Mouse (Mus musculus) heart, adult 2 months (tissue): ENCODE results near the gene Gpr4.

Experiments used
- CTCF ChIP-seq: fragments of 200-600 bp; IDR thresholded peaks from 2 replicates; pipeline ENCODE4 v1.8.1; 2022; ENCODE audit warnings: antibody characterized with exemption, mild to moderate bottlenecking, moderate library complexity
- POLR2A ChIP-seq: fragments of 200-500 bp; IDR thresholded peaks from 2 replicates; pipeline ENCODE4 v1.6.1; 2011; ENCODE audit warnings: mild to moderate bottlenecking, low read depth, low read length, control low read depth; ENCODE audit not compliant: insufficient read depth

GRCm38 (mm10) chr7:19268993-19269681 lies 56.8 kb downstream of the Gpr4 start:
- TF ChIP-seq CTCF: no peak
- no peak for TF ChIP-seq POLR2A
